Mouse (Mus musculus): ENCODE data around the gene Fbp1. TPM values are rescaled to one million over a fixed set of nuclear protein-coding genes. Genes with fewer than 3 reads are reported as not detected.

The Fbp1 gene
- total and polyA plus RNA-seq, 3 experiments: not detected

GRCm38 (mm10) chr13:62893044-62893842 is 5.2 kb upstream of the Fbp1 start:
- TF ChIP-seq GATA1 (IDR thresholded peaks at IDR 0.05; ENCODE audit: borderline replicate concordance, low read length) (no peak), GATA2 (IDR thresholded peaks at IDR 0.05; ENCODE audit: borderline replicate concordance, low read depth, low read length) (no peak), CTCF (IDR thresholded peaks at IDR 0.05; ENCODE audit: low read depth, low read length) (no peak), POLR2AphosphoS5 (IDR thresholded peaks at IDR 0.05; ENCODE audit: insufficient replicate concordance, low read depth, low read length) (no peak), TAL1 (conservative IDR thresholded peaks at IDR 0.05; ENCODE audit: low read depth, low read length) (no peak)
- H3K4me3 ChIP-seq (ENCODE audit: low read depth, low read length): no peak overlapping the region
- no peaks in the 10 kb centered on the region for H3K4me1 ChIP-seq (ENCODE audit: insufficient read depth, low read depth, low read length)
- no peak for DNase-seq (ENCODE audit: low spot score)
- H3K27me3 ChIP-seq (ENCODE audit: insufficient read depth, low read length): no peaks in the 10 kb centered on the region
- no peaks in the 10 kb centered on the region for H3K9me3 ChIP-seq (replicated peaks)
- no peak for ATAC-seq (ENCODE audit: extremely low read depth, insufficient number of reproducible peaks, low FRiP score, poor library complexity, severe bottlenecking)
- no peaks in the 10 kb centered on the region for H3K36me3 ChIP-seq (replicated peaks)

GRCm38 (mm10) chr13:62889311-62889710 is 1.2 kb upstream of the Fbp1 start:
- Histone ChIP-seq H3K36me3 (replicated peaks) (no peaks in the 10 kb centered on the region), H3K4me3 (ENCODE audit: low read depth, low read length) (no peak overlapping the region), H3K9me3 (replicated peaks) (peaks cover 7% of the 10 kb centered on the region), H3K27me3 (ENCODE audit: insufficient read depth, low read length) (no peaks in the 10 kb centered on the region), H3K4me1 (ENCODE audit: insufficient read depth, low read depth, low read length) (no peaks in the 10 kb centered on the region)
- TF ChIP-seq CTCF (IDR thresholded peaks at IDR 0.05; ENCODE audit: low read depth, low read length) (no peak), TAL1 (conservative IDR thresholded peaks at IDR 0.05; ENCODE audit: low read depth, low read length) (no peak), POLR2AphosphoS5 (IDR thresholded peaks at IDR 0.05; ENCODE audit: insufficient replicate concordance, low read depth, low read length) (no peak), GATA1 (IDR thresholded peaks at IDR 0.05; ENCODE audit: borderline replicate concordance, low read length) (no peak), GATA2 (IDR thresholded peaks at IDR 0.05; ENCODE audit: borderline replicate concordance, low read depth, low read length) (no peak)
- DNase-seq (ENCODE audit: low spot score) (no peak), ATAC-seq (ENCODE audit: extremely low read depth, insufficient number of reproducible peaks, low FRiP score, poor library complexity, severe bottlenecking) (no peak)

GRCm38 (mm10) chr13:62884536-62884935 is 3.5 kb downstream of the Fbp1 start:
- H3K4me1 ChIP-seq (ENCODE audit: insufficient read depth, low read depth, low read length): no peaks in the 10 kb centered on the region
- H3K9me3 ChIP-seq (replicated peaks): peaks cover 7% of the 10 kb centered on the region
- TF ChIP-seq GATA1 (IDR thresholded peaks at IDR 0.05; ENCODE audit: borderline replicate concordance, low read length) (no peak), TAL1 (conservative IDR thresholded peaks at IDR 0.05; ENCODE audit: low read depth, low read length) (no peak), POLR2AphosphoS5 (IDR thresholded peaks at IDR 0.05; ENCODE audit: insufficient replicate concordance, low read depth, low read length) (no peak), CTCF (IDR thresholded peaks at IDR 0.05; ENCODE audit: low read depth, low read length) (no peak), GATA2 (IDR thresholded peaks at IDR 0.05; ENCODE audit: borderline replicate concordance, low read depth, low read length) (no peak)
- no peaks in the 10 kb centered on the region for H3K36me3 ChIP-seq (replicated peaks)
- H3K27me3 ChIP-seq (ENCODE audit: insufficient read depth, low read length): no peaks in the 10 kb centered on the region
- no peak overlapping the region for H3K4me3 ChIP-seq (ENCODE audit: low read depth, low read length)
- DNase-seq (ENCODE audit: low spot score) (no peak), ATAC-seq (ENCODE audit: extremely low read depth, insufficient number of reproducible peaks, low FRiP score, poor library complexity, severe bottlenecking) (no peak)

- H3K4me3 ChIP-seq (ENCODE audit: low read depth, low read length): no peak overlapping the region
- no peak for ATAC-seq (ENCODE audit: extremely low read depth, insufficient number of reproducible peaks, low FRiP score, poor library complexity, severe bottlenecking)
- no peaks in the 10 kb centered on the region for H3K4me1 ChIP-seq (ENCODE audit: insufficient read depth, low read depth, low read length)
- no peak for DNase-seq (ENCODE audit: low spot score)
- H3K36me3 ChIP-seq (replicated peaks): no peaks in the 10 kb centered on the region
- H3K27me3 ChIP-seq (ENCODE audit: insufficient read depth, low read length): no peaks in the 10 kb centered on the region
- H3K9me3 ChIP-seq (replicated peaks): peaks cover 7% of the 10 kb centered on the region
- no peak for TF ChIP-seq CTCF (IDR thresholded peaks at IDR 0.05; ENCODE audit: low read depth, low read length)
- TF ChIP-seq POLR2AphosphoS5 (IDR thresholded peaks at IDR 0.05; ENCODE audit: insufficient replicate concordance, low read depth, low read length): no peak
- TF ChIP-seq GATA1 (IDR thresholded peaks at IDR 0.05; ENCODE audit: borderline replicate concordance, low read length): no peak
- TF ChIP-seq GATA2 (IDR thresholded peaks at IDR 0.05; ENCODE audit: borderline replicate concordance, low read depth, low read length): no peak
- no peak for TF ChIP-seq TAL1 (conservative IDR thresholded peaks at IDR 0.05; ENCODE audit: low read depth, low read length)
Measured at GRCm38 (mm10) chr13:62883925-62884324, 4.2 kb downstream of the Fbp1 start.

GRCm38 (mm10) chr13:62883436-62883835 is 4.6 kb downstream of the Fbp1 start:
- Histone ChIP-seq H3K4me3 (ENCODE audit: low read depth, low read length) (no peak overlapping the region), H3K9me3 (replicated peaks) (peaks cover 7% of the 10 kb centered on the region), H3K27me3 (ENCODE audit: insufficient read depth, low read length) (no peaks in the 10 kb centered on the region), H3K36me3 (replicated peaks) (no peaks in the 10 kb centered on the region), H3K4me1 (ENCODE audit: insufficient read depth, low read depth, low read length) (no peaks in the 10 kb centered on the region)
- DNase-seq (ENCODE audit: low spot score) (no peak), ATAC-seq (ENCODE audit: extremely low read depth, insufficient number of reproducible peaks, low FRiP score, poor library complexity, severe bottlenecking) (no peak)
- TF ChIP-seq CTCF (IDR thresholded peaks at IDR 0.05; ENCODE audit: low read depth, low read length): no peak
- TF ChIP-seq TAL1 (conservative IDR thresholded peaks at IDR 0.05; ENCODE audit: low read depth, low read length): no peak
- TF ChIP-seq POLR2AphosphoS5 (IDR thresholded peaks at IDR 0.05; ENCODE audit: insufficient replicate concordance, low read depth, low read length): no peak
- no peak for TF ChIP-seq GATA1 (IDR thresholded peaks at IDR 0.05; ENCODE audit: borderline replicate concordance, low read length)
- TF ChIP-seq GATA2 (IDR thresholded peaks at IDR 0.05; ENCODE audit: borderline replicate concordance, low read depth, low read length): no peak

- no peak overlapping the region for H3K4me3 ChIP-seq (ENCODE audit: low read depth, low read length)
Measured at GRCm38 (mm10) chr13:62882856-62883255, 5.2 kb downstream of the Fbp1 start.

More at GRCm38 (mm10) chr13:62882856-62883255, 5.2 kb downstream of the Fbp1 start:
- Histone ChIP-seq H3K9me3 (replicated peaks) (peaks cover 3% of the 10 kb centered on the region), H3K4me1 (ENCODE audit: insufficient read depth, low read depth, low read length) (no peaks in the 10 kb centered on the region), H3K36me3 (replicated peaks) (no peaks in the 10 kb centered on the region), H3K27me3 (ENCODE audit: insufficient read depth, low read length) (no peaks in the 10 kb centered on the region)
- TF ChIP-seq CTCF (IDR thresholded peaks at IDR 0.05; ENCODE audit: low read depth, low read length): no peak
- TF ChIP-seq POLR2AphosphoS5 (IDR thresholded peaks at IDR 0.05; ENCODE audit: insufficient replicate concordance, low read depth, low read length): no peak
- no peak for TF ChIP-seq GATA1 (IDR thresholded peaks at IDR 0.05; ENCODE audit: borderline replicate concordance, low read length)
- no peak for TF ChIP-seq GATA2 (IDR thresholded peaks at IDR 0.05; ENCODE audit: borderline replicate concordance, low read depth, low read length)
- TF ChIP-seq TAL1 (conservative IDR thresholded peaks at IDR 0.05; ENCODE audit: low read depth, low read length): no peak
- DNase-seq (ENCODE audit: low spot score) (no peak), ATAC-seq (ENCODE audit: extremely low read depth, insufficient number of reproducible peaks, low FRiP score, poor library complexity, severe bottlenecking) (no peak)
